In the genomic region with DNA sequence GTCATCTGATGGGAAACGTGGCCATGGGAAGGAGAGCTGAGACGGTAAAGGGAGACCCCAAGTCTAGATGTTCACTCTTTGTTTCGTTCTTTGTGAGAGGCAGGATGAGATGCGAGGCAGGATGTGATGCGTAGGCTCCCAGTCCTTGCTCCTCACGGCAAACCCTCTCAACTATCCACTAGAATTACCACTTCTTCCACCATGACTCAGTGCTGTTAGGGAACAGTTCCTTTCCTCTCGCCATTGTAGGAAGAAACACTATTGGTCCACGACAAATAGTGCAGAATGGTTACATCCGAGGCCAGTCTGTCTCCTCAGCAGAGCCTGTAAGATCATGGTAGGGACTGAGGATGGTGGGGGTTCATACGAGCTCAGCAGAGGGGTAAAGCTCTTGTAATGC, we compare ENCODE assay signal across 21 mouse cellular contexts. TPM values are rescaled to one million over a fixed set of nuclear protein-coding genes. Genes with fewer than 3 reads are reported as not detected.
"Had no signal": no experiment of that assay in that cellular context is flagged by ENCODE, and none has a peak within 500 bp of the region (broad histone marks: within the 10 kb centered on the region; RNA-seq: fewer than 3 reads in every experiment).

No protein-coding gene starts in this region.

- H3K4me3 ChIP-seq: liver, embryonic 13.5 days; neural tube, embryonic 12.5 days; neural tube, embryonic 15.5 days had no signal

- DNase-seq: kidney, adult 9 months; kidney, postnatal 14 days; kidney, postnatal 4 days; liver, embryonic 13.5 days; lung, adult 2 months; lung, postnatal 14 days; lung, postnatal 4 days; midbrain, embryonic 14.5 days; retina, postnatal 1 day; right cerebral cortex, postnatal 14 days; right cerebral cortex, postnatal 4 days; thymus, adult 2 months; thymus, postnatal 14 days; thymus, postnatal 4 days had no signal

- H3K4me2 ChIP-seq: liver, embryonic 13.5 days; midbrain, embryonic 11.5 days; neural tube, embryonic 12.5 days; neural tube, embryonic 15.5 days had no signal

- H3K27me3 ChIP-seq: liver, embryonic 13.5 days; neural tube, embryonic 12.5 days; neural tube, embryonic 15.5 days had no signal

- H3K27ac ChIP-seq: liver, embryonic 13.5 days; neural tube, embryonic 12.5 days; neural tube, embryonic 15.5 days; stomach, postnatal 0 days had no signal

- H3K4me1 ChIP-seq: liver, embryonic 13.5 days; neural tube, embryonic 12.5 days; neural tube, embryonic 15.5 days had no signal

- H3K36me3 ChIP-seq: liver, embryonic 13.5 days had no signal

- H3K9me3 ChIP-seq: liver, embryonic 13.5 days; neural tube, embryonic 12.5 days; neural tube, embryonic 15.5 days had no signal

- H3K9ac ChIP-seq: liver, embryonic 13.5 days; neural tube, embryonic 12.5 days; neural tube, embryonic 15.5 days had no signal

RNA-seq across cellular contexts. Expression of gene Faxc, which starts 56.3 kb away (rescaled TPM):
- total RNA-seq: megakaryocyte progenitor cell, adult 5-6 weeks; megakaryocyte-erythroid progenitor cell, adult 5-6 weeks had no signal
- polyA plus RNA-seq: liver, adult 2 months had no signal
